Mouse (Mus musculus) adrenal gland, adult 18-20 months (tissue): ENCODE results near the gene Zfp239. TPM values are rescaled to one million over a fixed set of nuclear protein-coding genes. Genes with fewer than 3 reads are reported as not detected.
"Not testable (repeated sequence)": the region's sequence is repeated elsewhere in the genome, so short reads cannot be mapped to it uniquely, and the experiment has no call there.

Experiments used
- DNase-seq, 2 experiments: peaks; one replicate each; pipeline ENCODE4 v3.0.0; 2021 to 2022; ENCODE audit warnings: low spot score in 2 of 2
- long read RNA-seq, 2 experiments: library from polyadenylated mRNA; stranded (forward); transcript quantifications; one replicate each; pipeline ENCODE4 v2.0.0; 2021
- total RNA-seq, 2 experiments: library from RNA; stranded (reverse); gene quantifications; 1 replicate in 1 of 2; 2 replicates in 1 of 2; pipeline ENCODE4 v1.2.3; 2021

The Zfp239 gene
- total RNA-seq: 1 to 10 TPM; 2.6 to 3.0 TPM
- long read RNA-seq, experiment 1, partial matches to known transcripts: 0 of 1 reads
- long read RNA-seq, experiment 1, other reads (novel, unspliced or antisense): 1 of 1 reads
- long read RNA-seq, experiment 2, partial matches to known transcripts: 0 of 2 reads
- long read RNA-seq, experiment 2, other reads (novel, unspliced or antisense): 1 of 2 reads

- no peak for DNase-seq
Observed at GRCm38 (mm10) chr6:117861848-117862247, at the start of gene Zfp239. Gene Zfp239 (plus strand): TSS chr6:117862100.

- DNase-seq: no peak
Observed at GRCm38 (mm10) chr6:117814681-117815080, 47.2 kb upstream of the Zfp239 start.

- no peak for DNase-seq
Observed at GRCm38 (mm10) chr6:117817108-117817541, 44.8 kb upstream of the Zfp239 start.

GRCm38 (mm10) chr6:117820327-117820726, 41.6 kb upstream of the Zfp239 start:
- no peak for DNase-seq

- DNase-seq: peak; percentile 61 to 75
Observed at GRCm38 (mm10) chr6:117825369-117825768, 36.5 kb upstream of the Zfp239 start.

- DNase-seq: peak; percentile 60 to 72
Observed at GRCm38 (mm10) chr6:117828273-117828672, 33.6 kb upstream of the Zfp239 start.

GRCm38 (mm10) chr6:117840686-117841510, 21.0 kb upstream of the Zfp239 start, which contains the start of gene Zfp637:
Gene Zfp637 (plus strand): TSS chr6:117841180.
- DNase-seq: peak; percentile 88 to 91

GRCm38 (mm10) chr6:117841511-117841955, 20.4 kb upstream of the Zfp239 start:
- no peak for DNase-seq

GRCm38 (mm10) chr6:117844597-117844996, 17.3 kb upstream of the Zfp239 start:
- DNase-seq: no peak

GRCm38 (mm10) chr6:117846671-117847070, 15.2 kb upstream of the Zfp239 start:
- not testable (repeated sequence) for DNase-seq

GRCm38 (mm10) chr6:117847772-117848171, 14.1 kb upstream of the Zfp239 start:
- DNase-seq: no peak

GRCm38 (mm10) chr6:117848577-117848976, 13.3 kb upstream of the Zfp239 start:
- no peak for DNase-seq

GRCm38 (mm10) chr6:117851747-117852146, 10.2 kb upstream of the Zfp239 start:
- no peak for DNase-seq

GRCm38 (mm10) chr6:117857990-117858389, 3.9 kb upstream of the Zfp239 start:
- no peak for DNase-seq

GRCm38 (mm10) chr6:117862465-117862864, 565 bp downstream of the Zfp239 start:
- no peak for DNase-seq

GRCm38 (mm10) chr6:117862899-117863620, 1.2 kb downstream of the Zfp239 start:
- peak in 1 of 2 experiments; percentile 36 for DNase-seq

- DNase-seq: no peak
Observed at GRCm38 (mm10) chr6:117863751-117864150, 1.9 kb downstream of the Zfp239 start.

GRCm38 (mm10) chr6:117868187-117868586, 6.3 kb downstream of the Zfp239 start:
- DNase-seq: no peak

GRCm38 (mm10) chr6:117871034-117871433, 9.1 kb downstream of the Zfp239 start:
- no peak for DNase-seq

GRCm38 (mm10) chr6:117873450-117873849, 11.6 kb downstream of the Zfp239 start:
- DNase-seq: not testable (repeated sequence)

GRCm38 (mm10) chr6:117874621-117875281, 12.9 kb downstream of the Zfp239 start:
- no peak for DNase-seq
